Mouse (Mus musculus) hematopoietic multipotent progenitor cell, adult 10-12 weeks (in vitro differentiated cells): Measurements from ENCODE around the gene Rasgef1b. TPM values are rescaled to one million over a fixed set of nuclear protein-coding genes. Genes with fewer than 3 reads are reported as not detected.

Source experiments
- polyA plus RNA-seq: library from polyadenylated mRNA; stranded (reverse); fragments of >175 nt; gene quantifications from 2 replicates; pipeline ENCODE4 v1.2.3, GENCODE M21; 2012; ENCODE audit warnings: low replicate concordance

Rasgef1b gene
- 10.1 and 19.2 TPM in 2 replicates for polyA plus RNA-seq

DNA sequence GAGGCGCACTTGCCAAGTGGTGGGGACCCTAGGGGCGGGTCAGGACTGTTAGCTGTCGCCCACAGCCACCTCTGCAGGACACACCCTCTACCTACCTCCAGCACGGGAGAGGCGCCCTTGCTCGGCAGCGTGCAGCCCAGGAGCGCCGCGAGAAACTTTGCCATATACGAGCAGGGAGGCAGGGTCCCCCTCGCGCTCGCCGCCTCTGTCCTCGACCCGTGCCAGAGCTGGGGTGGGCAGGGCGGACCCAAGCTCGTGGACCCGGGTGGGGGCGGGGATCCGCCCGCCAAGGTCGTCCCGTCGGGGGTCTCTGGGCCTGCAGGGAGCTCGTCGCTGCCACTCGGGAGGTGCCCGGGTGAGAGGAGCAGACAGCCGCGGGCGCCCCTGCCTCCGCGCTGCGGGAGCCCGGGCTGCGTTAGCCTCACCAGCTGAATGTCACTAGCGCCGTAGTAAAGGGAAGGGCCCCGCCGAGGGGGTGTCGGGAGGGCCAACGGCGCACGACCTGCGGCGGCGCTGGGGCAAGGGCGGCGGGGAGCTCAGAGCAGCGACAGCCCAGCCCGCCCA, at the start of gene Rasgef1b:
TSS of gene Rasgef1b (minus strand) at position 417 of the 564 bp plus-strand sequence.

Other genes starting within 250 kb of the Rasgef1b start
- gene Vamp9, start 177.2 kb upstream of the Rasgef1b start, polyA plus RNA-seq: not detected in 2 replicates
- 148 and 239 TPM in 2 replicates for gene Hnrnpd, start 249.9 kb upstream of the Rasgef1b start, polyA plus RNA-seq
- gene 4930524J08Rik, start 250.0 kb upstream of the Rasgef1b start, polyA plus RNA-seq: 1.9 and 2.5 TPM in 2 replicates